Mouse (Mus musculus): ENCODE data around the gene Znhit3. TPM values are rescaled to one million over a fixed set of nuclear protein-coding genes. Genes with fewer than 3 reads are reported as not detected.

The Znhit3 gene
- polyA plus RNA-seq, 1 experiment from 2014 or later, result 47.5 TPM

DNA sequence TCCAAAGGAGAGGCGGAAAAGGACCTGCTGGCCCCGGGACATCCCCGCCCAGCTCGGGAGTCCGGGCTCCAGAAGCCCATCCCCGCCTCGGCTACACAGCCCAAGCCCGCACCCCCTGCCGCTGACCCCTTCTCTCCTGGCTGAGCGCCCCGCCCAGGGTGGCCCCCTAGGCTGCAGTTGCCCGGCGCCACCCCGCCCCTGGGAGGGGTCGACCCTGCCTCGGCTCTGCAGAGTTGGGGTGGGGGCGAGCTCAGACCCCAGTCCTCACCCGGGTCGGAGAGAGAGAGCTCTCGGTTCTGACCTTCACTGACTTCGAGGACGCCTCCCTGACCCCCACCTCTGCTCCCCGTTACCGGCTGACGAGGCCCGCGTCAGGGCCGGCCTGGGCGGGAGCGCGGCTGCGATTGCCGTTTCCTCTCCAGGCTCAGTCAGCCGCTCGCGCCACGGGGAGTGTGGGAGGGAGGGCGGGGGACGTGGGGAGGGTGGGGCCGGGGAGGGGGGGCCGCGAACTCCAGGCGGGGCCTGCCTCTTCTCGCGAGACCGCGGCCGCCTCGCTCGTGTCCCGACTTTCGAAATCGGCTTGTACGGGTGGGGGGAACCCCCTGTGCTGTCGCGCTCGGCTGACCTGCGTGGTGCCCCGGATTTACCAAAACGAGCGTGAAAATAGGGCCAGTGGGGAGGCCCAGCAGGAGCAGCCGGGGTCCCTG, 45.7 kb downstream of the Znhit3 start, which contains the start of gene Ggnbp2:
Gene Ggnbp2, minus strand, starts transcription at position 481 of the 707 bp plus-strand sequence.
- Histone ChIP-seq H3K4me1 (replicated peaks; ENCODE audit: insufficient read depth, low read length) (peaks cover 10% of the 10 kb centered on the region; the same call in 1 of the 2 replicates), H3K9ac (ENCODE audit: low read depth, low read length) (peak within 1 kb of the TSS; percentile 97), H3K4me3 (replicated peaks; ENCODE audit: low read depth, low read length) (peak within 1 kb of the TSS; percentile 85), H3K36me3 (ENCODE audit: insufficient read depth, low read length) (no peaks in the 10 kb centered on the region), H3K27ac (peak within 1 kb of the TSS; percentile 100), H3K4me2 (ENCODE audit: low read length) (peak within 1 kb of the TSS; percentile 85), H3K9me3 (replicated peaks; ENCODE audit: low read length) (no peaks in the 10 kb centered on the region), H3K27me3 (ENCODE audit: insufficient read depth, low read length) (no peaks in the 10 kb centered on the region)
- DNase-seq (ENCODE audit: low spot score) (peak; percentile 92), ATAC-seq (replicated peaks; ENCODE audit: low FRiP score, low read depth) (peak; percentile 87)
- 0 out of 2 replicates have a peak, but pooled peaks have one; percentile 6 for TF ChIP-seq CTCF (IDR thresholded peaks at IDR 0.05; ENCODE audit: low read depth)
- WGBS, result under 1% methylated on average over 50 of the region's 62 CpGs

- Histone ChIP-seq H3K9me3 (replicated peaks; ENCODE audit: low read length) (no peaks in the 10 kb centered on the region), H3K4me2 (ENCODE audit: low read length) (peak overlapping the region; percentile 85), H3K36me3 (ENCODE audit: insufficient read depth, low read length) (no peaks in the 10 kb centered on the region), H3K4me3 (replicated peaks; ENCODE audit: low read depth, low read length) (peak overlapping the region; percentile 85), H3K4me1 (replicated peaks; ENCODE audit: insufficient read depth, low read length) (peaks cover 10% of the 10 kb centered on the region; the same call in 1 of the 2 replicates), H3K9ac (ENCODE audit: low read depth, low read length) (peak overlapping the region; percentile 92), H3K27ac (peak overlapping the region; percentile 93), H3K27me3 (ENCODE audit: insufficient read depth, low read length) (no peaks in the 10 kb centered on the region)
- DNase-seq (ENCODE audit: low spot score) (peak; percentile 97), ATAC-seq (replicated peaks; ENCODE audit: low FRiP score, low read depth) (peak; percentile 79)
- 2% methylated on average over 44 of the region's 61 CpGs for WGBS
- TF ChIP-seq CTCF (IDR thresholded peaks at IDR 0.05; ENCODE audit: low read depth), result no peak
Measured at GRCm38 (mm10) chr11:84869537-84870232, 46.5 kb downstream of the Znhit3 start.

GRCm38 (mm10) chr11:84868786-84869259, 47.3 kb downstream of the Znhit3 start:
- DNase-seq (ENCODE audit: low spot score) (peak; percentile 20), ATAC-seq (replicated peaks; ENCODE audit: low FRiP score, low read depth) (no peak)
- Histone ChIP-seq H3K9ac (ENCODE audit: low read depth, low read length) (peak overlapping the region; percentile 92), H3K4me2 (ENCODE audit: low read length) (peak overlapping the region; percentile 85), H3K36me3 (ENCODE audit: insufficient read depth, low read length) (no peaks in the 10 kb centered on the region), H3K9me3 (replicated peaks; ENCODE audit: low read length) (no peaks in the 10 kb centered on the region), H3K27me3 (ENCODE audit: insufficient read depth, low read length) (no peaks in the 10 kb centered on the region), H3K4me1 (replicated peaks; ENCODE audit: insufficient read depth, low read length) (peaks cover 10% of the 10 kb centered on the region; the same call in 1 of the 2 replicates), H3K27ac (peak overlapping the region; percentile 93), H3K4me3 (replicated peaks; ENCODE audit: low read depth, low read length) (peak overlapping the region; percentile 85)
- TF ChIP-seq CTCF (IDR thresholded peaks at IDR 0.05; ENCODE audit: low read depth), result no peak
- WGBS, result 4% methylated on average over 7 of the region's 7 CpGs

- no peaks in the 10 kb centered on the region for H3K9me3 ChIP-seq (replicated peaks; ENCODE audit: low read length)
- H3K36me3 ChIP-seq (ENCODE audit: insufficient read depth, low read length), result no peaks in the 10 kb centered on the region
- TF ChIP-seq CTCF (IDR thresholded peaks at IDR 0.05; ENCODE audit: low read depth), result no peak
- 80% methylated on average over 2 of the region's 2 CpGs for WGBS
- ATAC-seq (replicated peaks; ENCODE audit: low FRiP score, low read depth) (no peak), DNase-seq (ENCODE audit: low spot score) (no peak)
- no peak overlapping the region for H3K4me3 ChIP-seq (replicated peaks; ENCODE audit: low read depth, low read length)
- H3K4me1 ChIP-seq (replicated peaks; ENCODE audit: insufficient read depth, low read length), result peaks cover 10% of the 10 kb centered on the region; the same call in 1 of the 2 replicates
- H3K4me2 ChIP-seq (ENCODE audit: low read length), result no peak overlapping the region
- H3K27me3 ChIP-seq (ENCODE audit: insufficient read depth, low read length), result no peaks in the 10 kb centered on the region
- H3K9ac ChIP-seq (ENCODE audit: low read depth, low read length), result no peak overlapping the region
- no peak overlapping the region for H3K27ac ChIP-seq
Measured at GRCm38 (mm10) chr11:84867586-84867985, 48.6 kb downstream of the Znhit3 start.

DNA sequence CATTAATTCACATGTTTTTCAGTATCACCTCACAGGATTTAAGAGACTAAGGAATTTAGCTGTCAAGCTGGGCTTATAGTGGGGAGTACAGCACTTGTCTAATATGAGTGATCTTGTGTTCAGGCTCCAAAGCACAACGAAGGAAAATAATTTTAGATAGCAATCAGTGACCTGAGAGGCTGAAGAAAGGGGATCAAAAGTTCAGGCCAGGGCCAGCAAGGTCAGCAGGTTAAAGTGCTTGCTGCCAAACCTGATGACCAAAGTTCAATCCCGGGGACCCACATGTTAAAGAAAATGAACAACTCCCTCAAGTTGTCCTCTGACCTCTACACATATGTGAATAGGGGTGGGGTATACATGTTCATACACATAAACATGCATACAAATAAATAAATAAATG, 50.9 kb downstream of the Znhit3 start:
- 53% methylated on average over 2 of the region's 2 CpGs for WGBS
- H3K4me2 ChIP-seq (ENCODE audit: low read length), result no peak overlapping the region
- no peaks in the 10 kb centered on the region for H3K9me3 ChIP-seq (replicated peaks; ENCODE audit: low read length)
- DNase-seq (ENCODE audit: low spot score) (no peak), ATAC-seq (replicated peaks; ENCODE audit: low FRiP score, low read depth) (no peak)
- TF ChIP-seq CTCF (IDR thresholded peaks at IDR 0.05; ENCODE audit: low read depth), result no peak
- no peaks in the 10 kb centered on the region for H3K27me3 ChIP-seq (ENCODE audit: insufficient read depth, low read length)
- no peak overlapping the region for H3K4me3 ChIP-seq (replicated peaks; ENCODE audit: low read depth, low read length)
- H3K9ac ChIP-seq (ENCODE audit: low read depth, low read length), result no peak overlapping the region
- H3K27ac ChIP-seq, result no peak overlapping the region
- H3K4me1 ChIP-seq (replicated peaks; ENCODE audit: insufficient read depth, low read length), result peaks cover 10% of the 10 kb centered on the region; the same call in 1 of the 2 replicates
- H3K36me3 ChIP-seq (ENCODE audit: insufficient read depth, low read length), result peaks cover 8% of the 10 kb centered on the region; the same call in 1 of the 2 replicates

Small RNAs within 50 kb of the gene (microRNA-seq; reads per million reads assigned to microRNA genes)
- not detected for gene Gm23564

Other genes with a start within 250 kb of the Znhit3 start
- gene Mrm1, start 96.9 kb downstream of the Znhit3 start, polyA plus RNA-seq (2015; fragmentation: Nextera tagmentation; extraction: Ambion mirVana), result 10.8 and 12.8 TPM in 2 replicates
- 13.8 and 16.1 TPM in 2 replicates for gene Dhrs11, start 87.4 kb downstream of the Znhit3 start, polyA plus RNA-seq (2015; fragmentation: Nextera tagmentation; extraction: Ambion mirVana)
- 56.4 and 57.5 TPM in 2 replicates for gene Ggnbp2, start 45.5 kb downstream of the Znhit3 start, polyA plus RNA-seq (2015; fragmentation: Nextera tagmentation; extraction: Ambion mirVana)
- gene Myo19, start 36.2 kb downstream of the Znhit3 start, polyA plus RNA-seq (2015; fragmentation: Nextera tagmentation; extraction: Ambion mirVana), result 12.6 and 13.2 TPM in 2 replicates
- gene Pigw, start 36.1 kb downstream of the Znhit3 start, polyA plus RNA-seq (2015; fragmentation: Nextera tagmentation; extraction: Ambion mirVana), result 2.7 and 2.9 TPM in 2 replicates
- gene Car4, start 41.4 kb upstream of the Znhit3 start, polyA plus RNA-seq (2015; fragmentation: Nextera tagmentation; extraction: Ambion mirVana), result 121 and 134 TPM in 2 replicates
- gene Usp32, start 223.8 kb upstream of the Znhit3 start, polyA plus RNA-seq (2015; fragmentation: Nextera tagmentation; extraction: Ambion mirVana), result 4.1 and 4.7 TPM in 2 replicates